8 mouse cellular contexts compared by ENCODE assay signal in genomic region chr15:102296368-102297006, GRCm38 (mm10). TPM values are rescaled to one million over a fixed set of nuclear protein-coding genes. Genes with fewer than 3 reads are reported as not detected.
A peak's percentile ranks its signal among the peaks of the same experiment; 100 is the strongest.
DNase-seq lines count a peak whose midpoint lies in the region; ATAC-seq and TF ChIP-seq lines count a peak whose summit lies in the region.

No protein-coding gene starts in this region.

- peak overlapping the region; percentile 65 for H3K4me3 ChIP-seq in lung, adult 2 months (replicated peaks; ENCODE audit: extremely low read depth, low read depth, low read length)
- H3K4me3 ChIP-seq in embryonic facial prominence, embryonic 11.5 days (ENCODE audit: low read depth, low read length), result peak overlapping the region; percentile 82
- H3K4me3 ChIP-seq in intestine, embryonic 16.5 days (ENCODE audit: low read length), result peak overlapping the region; percentile 77
- peak overlapping the region; percentile 62 for H3K4me3 ChIP-seq in neural tube, embryonic 12.5 days

- H3K4me2 ChIP-seq in embryonic facial prominence, embryonic 11.5 days (ENCODE audit: low read depth, low read length), result peak overlapping the region; percentile 84
- peak overlapping the region; percentile 86 for H3K4me2 ChIP-seq in intestine, embryonic 16.5 days (ENCODE audit: low read depth, low read length)
- peak overlapping the region; percentile 93 for H3K4me2 ChIP-seq in neural tube, embryonic 12.5 days (replicated peaks)

- no peak for DNase-seq in lung, adult 2 months
- DNase-seq in lung, adult 18-20 months, result no peak
- no peak for DNase-seq in embryonic facial prominence, embryonic 11.5 days (ENCODE audit: low spot score)
- no peak for DNase-seq in cerebellum, adult 8-10 months
- DNase-seq in urinary bladder, postnatal 10 days (ENCODE audit: low spot score), result no peak
- DNase-seq in gastrocnemius, postnatal 25 days, result no peak

- H3K27me3 ChIP-seq in embryonic facial prominence, embryonic 11.5 days (ENCODE audit: control insufficient read depth, insufficient read depth, low read length), result no peaks in the 10 kb centered on the region
- no peaks in the 10 kb centered on the region for H3K27me3 ChIP-seq in intestine, embryonic 16.5 days (replicated peaks; ENCODE audit: control insufficient read depth, insufficient read depth, low read length)
- H3K27me3 ChIP-seq in neural tube, embryonic 12.5 days (replicated peaks), result no peaks in the 10 kb centered on the region

- H3K36me3 ChIP-seq in embryonic facial prominence, embryonic 11.5 days (replicated peaks; ENCODE audit: control insufficient read depth, insufficient read depth, low read depth, low read length), result peaks cover 9% of the 10 kb centered on the region
- 0 out of 2 replicates have a peak, but pooled peaks cover 12% of the 10 kb centered on the region for H3K36me3 ChIP-seq in intestine, embryonic 16.5 days (ENCODE audit: control insufficient read depth, insufficient read depth, low read length)
- H3K36me3 ChIP-seq in neural tube, embryonic 12.5 days, result peaks cover 28% of the 10 kb centered on the region

- H3K9me3 ChIP-seq in embryonic facial prominence, embryonic 11.5 days (replicated peaks; ENCODE audit: control insufficient read depth, low read length), result no peaks in the 10 kb centered on the region
- no peaks in the 10 kb centered on the region for H3K9me3 ChIP-seq in intestine, embryonic 16.5 days (ENCODE audit: control insufficient read depth, low read length)
- H3K9me3 ChIP-seq in neural tube, embryonic 12.5 days, result no peaks in the 10 kb centered on the region

- peak; percentile 24; the same call in 1 of the 2 replicates for ATAC-seq in embryonic facial prominence, embryonic 11.5 days (replicated peaks; ENCODE audit: insufficient number of reproducible peaks, low FRiP score, low TSS enrichment, low read depth)
- ATAC-seq in intestine, embryonic 16.5 days, result peak; percentile 58
- peak; percentile 62 for ATAC-seq in neural tube, embryonic 12.5 days (ENCODE audit: low FRiP score, low read depth)

- no peak for TF ChIP-seq CTCF in lung, adult 2 months (IDR thresholded peaks at IDR 0.05; ENCODE audit: insufficient read depth, low read length)

- no peak for TF ChIP-seq POLR2A in lung, adult 2 months (IDR thresholded peaks at IDR 0.05; ENCODE audit: borderline replicate concordance, extremely low read depth, low read depth, low read length)

- 0 out of 2 replicates have a peak overlapping the region, but pooled peaks have one; percentile 49 for H3K27ac ChIP-seq in embryonic facial prominence, embryonic 11.5 days (replicated peaks; ENCODE audit: low read depth, low read length)
- no peak overlapping the region for H3K27ac ChIP-seq in intestine, embryonic 16.5 days (ENCODE audit: low read length)
- no peak overlapping the region for H3K27ac ChIP-seq in neural tube, embryonic 12.5 days

- peaks cover 2% of the 10 kb centered on the region; the same call in 1 of the 2 replicates for H3K4me1 ChIP-seq in lung, adult 2 months (ENCODE audit: control insufficient read depth, insufficient read depth, low read length)
- no peaks in the 10 kb centered on the region; the same call in 1 of the 2 replicates for H3K4me1 ChIP-seq in embryonic facial prominence, embryonic 11.5 days (ENCODE audit: control insufficient read depth, insufficient read depth, low read length)
- H3K4me1 ChIP-seq in intestine, embryonic 16.5 days (ENCODE audit: control insufficient read depth, insufficient read depth, low read length), result peaks cover 9% of the 10 kb centered on the region; the same call in 1 of the 2 replicates
- peaks cover 7% of the 10 kb centered on the region for H3K4me1 ChIP-seq in neural tube, embryonic 12.5 days

- peak overlapping the region; percentile 69 for H3K9ac ChIP-seq in embryonic facial prominence, embryonic 11.5 days (replicated peaks; ENCODE audit: low read length)
- peak overlapping the region; percentile 77 for H3K9ac ChIP-seq in intestine, embryonic 16.5 days (ENCODE audit: low read depth, low read length)
- H3K9ac ChIP-seq in neural tube, embryonic 12.5 days, result peak overlapping the region; percentile 55; the same call in 1 of the 2 replicates

- WGBS in lung, adult 2 months, result 7% methylated on average over 24 of the region's 24 CpGs
- 5% methylated on average over 24 of the region's 24 CpGs for WGBS in embryonic facial prominence, embryonic 11.5 days
- WGBS in intestine, embryonic 16.5 days, result 5% methylated on average over 24 of the region's 24 CpGs
- WGBS in neural tube, embryonic 12.5 days, result 5% methylated on average over 24 of the region's 24 CpGs

RNA-seq across cellular contexts. Expression of gene Espl1, which starts 0.4 kb away (rescaled TPM):
- 2.4 and 3.8 TPM in 2 replicates for polyA plus RNA-seq in lung, adult 2 months (2012; rRNA removed)
- 36.0 and 37.7 TPM in 2 replicates for polyA plus RNA-seq in embryonic facial prominence, embryonic 11.5 days (2014; fragmentation: Nextera tagmentation; extraction: Ambion mirVana)
- polyA plus RNA-seq in intestine, embryonic 16.5 days (2015; fragmentation: Nextera tagmentation; extraction: Ambion mirVana), result 18.0 and 21.1 TPM in 2 replicates
- 22.5 and 25.4 TPM in 2 replicates for polyA plus RNA-seq in neural tube, embryonic 12.5 days (2016; fragmentation: Nextera tagmentation; extraction: Ambion mirVana)
- total RNA-seq in gastrocnemius, postnatal 25 days (2021), result 1 to 10 TPM in 1 of 2 experiments, under 1 TPM in 1; 0.51 to 1.4 TPM

RNA-seq across cellular contexts. Expression of gene Mfsd5, which starts 17.2 kb away (rescaled TPM):
- polyA plus RNA-seq in lung, adult 2 months (2012; rRNA removed), result 95.4 and 97.1 TPM in 2 replicates
- polyA plus RNA-seq in embryonic facial prominence, embryonic 11.5 days (2014; fragmentation: Nextera tagmentation; extraction: Ambion mirVana), result 51.6 and 57.2 TPM in 2 replicates
- polyA plus RNA-seq in intestine, embryonic 16.5 days (2015; fragmentation: Nextera tagmentation; extraction: Ambion mirVana), result 74.2 and 77.6 TPM in 2 replicates
- polyA plus RNA-seq in neural tube, embryonic 12.5 days (2016; fragmentation: Nextera tagmentation; extraction: Ambion mirVana), result 53.2 and 56.4 TPM in 2 replicates
- 10 to 100 TPM; 12.1 to 14.1 TPM for total RNA-seq in gastrocnemius, postnatal 25 days (2021)

RNA-seq across cellular contexts. Expression of gene Gm9918, which starts 26.1 kb away (rescaled TPM):
- polyA plus RNA-seq in lung, adult 2 months (2012; rRNA removed), result 0.31 and 0.60 TPM in 2 replicates
- 0.58 and 1.2 TPM in 2 replicates for polyA plus RNA-seq in embryonic facial prominence, embryonic 11.5 days (2014; fragmentation: Nextera tagmentation; extraction: Ambion mirVana)
- 0.13 TPM in 1 of 2 replicates, not detected in the other for polyA plus RNA-seq in intestine, embryonic 16.5 days (2015; fragmentation: Nextera tagmentation; extraction: Ambion mirVana)
- 0.09 and 0.23 TPM in 2 replicates for polyA plus RNA-seq in neural tube, embryonic 12.5 days (2016; fragmentation: Nextera tagmentation; extraction: Ambion mirVana)
- total RNA-seq in gastrocnemius, postnatal 25 days (2021), result not detected

RNA-seq across cellular contexts. Expression of gene Pfdn5, which starts 29.4 kb away (rescaled TPM):
- 66.1 and 121 TPM in 2 replicates for polyA plus RNA-seq in lung, adult 2 months (2012; rRNA removed)
- 453 and 469 TPM in 2 replicates for polyA plus RNA-seq in embryonic facial prominence, embryonic 11.5 days (2014; fragmentation: Nextera tagmentation; extraction: Ambion mirVana)
- polyA plus RNA-seq in intestine, embryonic 16.5 days (2015; fragmentation: Nextera tagmentation; extraction: Ambion mirVana), result 280 and 283 TPM in 2 replicates
- 373 and 404 TPM in 2 replicates for polyA plus RNA-seq in neural tube, embryonic 12.5 days (2016; fragmentation: Nextera tagmentation; extraction: Ambion mirVana)
- total RNA-seq in gastrocnemius, postnatal 25 days (2021), result 100 to 1,000 TPM; 189 to 204 TPM

RNA-seq across cellular contexts. Expression of gene Myg1, which starts 35.0 kb away (rescaled TPM):
- polyA plus RNA-seq in lung, adult 2 months (2012; rRNA removed), result 50.2 and 53.8 TPM in 2 replicates
- 101 and 103 TPM in 2 replicates for polyA plus RNA-seq in embryonic facial prominence, embryonic 11.5 days (2014; fragmentation: Nextera tagmentation; extraction: Ambion mirVana)
- 75.3 and 80.9 TPM in 2 replicates for polyA plus RNA-seq in intestine, embryonic 16.5 days (2015; fragmentation: Nextera tagmentation; extraction: Ambion mirVana)
- 90.4 and 94.9 TPM in 2 replicates for polyA plus RNA-seq in neural tube, embryonic 12.5 days (2016; fragmentation: Nextera tagmentation; extraction: Ambion mirVana)
- total RNA-seq in gastrocnemius, postnatal 25 days (2021), result 10 to 100 TPM; 14.0 to 16.2 TPM
